Mouse (Mus musculus): ENCODE measurements at regions not wholly inside any gene's neighbourhood (a gene's known extent, or its start where the extent isn't known, plus 50 kb on each side); places are given as distances from the start of the nearest gene placed in this dataset.

DNA sequence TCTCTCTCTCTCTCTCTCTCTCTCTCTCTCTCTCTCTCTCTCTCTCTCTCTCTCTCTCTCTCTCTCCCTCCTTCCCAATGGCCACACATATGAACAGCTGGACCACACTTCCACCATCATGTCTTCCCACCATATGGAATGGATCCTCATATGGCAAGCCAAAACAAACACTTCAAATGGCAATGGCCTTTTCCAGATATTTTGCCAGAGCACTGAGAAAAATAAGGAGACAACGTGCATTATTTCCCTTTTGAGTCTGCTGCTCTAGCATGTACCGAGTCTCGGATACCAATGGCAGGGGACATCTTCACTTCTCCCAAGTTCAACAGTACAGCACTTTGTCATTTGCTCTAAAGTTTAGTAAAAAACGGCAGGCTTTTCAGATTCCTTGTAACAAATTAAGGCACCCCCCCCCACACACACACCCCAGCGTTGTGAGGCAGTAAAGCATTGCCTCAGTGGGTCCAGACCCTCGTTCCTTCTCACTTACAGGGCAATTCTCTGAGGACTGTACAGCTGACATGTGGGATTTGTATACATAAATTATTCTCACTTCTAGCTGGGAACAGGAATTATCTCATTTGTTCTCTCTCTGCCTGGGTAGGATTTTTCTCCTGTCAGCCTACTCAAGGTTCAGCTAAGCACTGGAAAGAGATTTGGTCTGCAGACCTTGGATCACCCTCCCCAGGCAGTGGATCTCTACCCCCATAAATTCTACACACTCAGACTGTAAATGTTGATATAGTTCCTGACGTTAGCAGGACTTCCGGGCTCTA lies 100.8 kb upstream of the Kctd3 start:
- Histone ChIP-seq H3K9ac (ENCODE audit: low read depth, low read length, severe bottlenecking) (no peak overlapping the region), H3K9me3 (ENCODE audit: control insufficient read depth, low read length) (no peaks in the 10 kb centered on the region), H3K4me2 (replicated peaks; ENCODE audit: low read depth, low read length, severe bottlenecking) (no peak overlapping the region), H3K27ac (replicated peaks; ENCODE audit: low read depth, low read length) (no peak overlapping the region), H3K36me3 (ENCODE audit: control insufficient read depth, insufficient read depth, low read length) (no peaks in the 10 kb centered on the region), H3K27me3 (ENCODE audit: control insufficient read depth, insufficient read depth, low read length) (no peaks in the 10 kb centered on the region), H3K4me3 (replicated peaks; ENCODE audit: low read length) (no peak overlapping the region), H3K4me1 (ENCODE audit: control insufficient read depth, insufficient read depth, low read length) (no peaks in the 10 kb centered on the region)
- ATAC-seq (ENCODE audit: low FRiP score, low read depth) (no peak), DNase-seq (ENCODE audit: low spot score) (no peak)
- 47% methylated on average over 8 of the region's 8 CpGs for WGBS
- no peak for TF ChIP-seq POLR2A (IDR thresholded peaks at IDR 0.05; ENCODE audit: borderline replicate concordance, extremely low read depth, insufficient read depth, insufficient read length)

DNA sequence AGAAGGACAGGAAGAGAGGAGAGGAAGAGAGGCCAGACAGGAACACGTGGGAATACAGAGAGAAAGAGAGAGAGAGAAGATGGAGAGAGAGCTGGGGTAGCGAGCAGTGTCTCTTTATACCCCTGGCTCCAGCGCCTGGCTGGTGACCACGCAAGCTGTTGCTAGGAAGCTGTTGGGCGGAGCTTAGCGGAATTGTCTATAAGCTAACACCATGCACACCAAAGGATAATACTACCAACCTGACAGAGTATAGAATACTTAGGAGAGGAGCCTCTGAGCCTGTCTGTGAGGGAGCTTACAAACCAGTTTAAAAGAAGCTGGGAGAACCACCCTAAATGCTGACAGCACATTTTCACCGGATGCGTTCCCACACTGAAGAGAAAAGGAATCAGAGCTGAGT lies 100.2 kb upstream of the Kctd3 start:
- Histone ChIP-seq H3K9me3 (ENCODE audit: control insufficient read depth, low read length) (no peaks in the 10 kb centered on the region), H3K4me3 (replicated peaks; ENCODE audit: low read length) (no peak overlapping the region), H3K4me1 (ENCODE audit: control insufficient read depth, insufficient read depth, low read length) (no peaks in the 10 kb centered on the region), H3K27ac (replicated peaks; ENCODE audit: low read depth, low read length) (no peak overlapping the region), H3K4me2 (replicated peaks; ENCODE audit: low read depth, low read length, severe bottlenecking) (no peak overlapping the region), H3K36me3 (ENCODE audit: control insufficient read depth, insufficient read depth, low read length) (no peaks in the 10 kb centered on the region), H3K27me3 (ENCODE audit: control insufficient read depth, insufficient read depth, low read length) (no peaks in the 10 kb centered on the region), H3K9ac (ENCODE audit: low read depth, low read length, severe bottlenecking) (no peak overlapping the region)
- ATAC-seq (ENCODE audit: low FRiP score, low read depth) (no peak), DNase-seq (ENCODE audit: low spot score) (no peak)
- 73% methylated on average over 8 of the region's 8 CpGs for WGBS
- no peak for TF ChIP-seq POLR2A (IDR thresholded peaks at IDR 0.05; ENCODE audit: borderline replicate concordance, extremely low read depth, insufficient read depth, insufficient read length)

DNA sequence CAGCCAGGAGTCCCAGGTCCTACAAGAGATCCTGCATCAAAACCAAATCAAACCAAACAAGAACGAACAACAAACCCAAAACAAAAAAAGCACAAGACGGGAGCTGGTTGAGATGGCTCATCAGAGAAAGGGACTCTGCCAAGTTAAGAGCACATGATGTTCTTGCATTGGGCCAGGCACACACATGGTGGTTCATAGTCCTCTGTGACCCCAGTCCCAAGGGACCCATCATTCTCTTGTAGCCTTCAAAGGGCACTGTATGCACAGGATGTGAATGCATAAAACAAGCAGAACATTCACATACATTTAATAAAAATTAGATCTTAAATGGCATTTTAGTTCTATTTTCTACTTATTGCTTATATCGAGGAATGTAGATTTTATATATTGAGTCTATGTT lies 99.5 kb upstream of the Kctd3 start:
- Histone ChIP-seq H3K4me3 (replicated peaks; ENCODE audit: low read length) (no peak overlapping the region), H3K4me2 (replicated peaks; ENCODE audit: low read depth, low read length, severe bottlenecking) (no peak overlapping the region), H3K27ac (replicated peaks; ENCODE audit: low read depth, low read length) (no peak overlapping the region), H3K27me3 (ENCODE audit: control insufficient read depth, insufficient read depth, low read length) (no peaks in the 10 kb centered on the region), H3K4me1 (ENCODE audit: control insufficient read depth, insufficient read depth, low read length) (no peaks in the 10 kb centered on the region), H3K36me3 (ENCODE audit: control insufficient read depth, insufficient read depth, low read length) (no peaks in the 10 kb centered on the region), H3K9ac (ENCODE audit: low read depth, low read length, severe bottlenecking) (no peak overlapping the region), H3K9me3 (ENCODE audit: control insufficient read depth, low read length) (no peaks in the 10 kb centered on the region)
- DNase-seq (ENCODE audit: low spot score) (no peak), ATAC-seq (ENCODE audit: low FRiP score, low read depth) (no peak)
- WGBS, result 94% methylated on average over 3 of the region's 3 CpGs
- no peak for TF ChIP-seq POLR2A (IDR thresholded peaks at IDR 0.05; ENCODE audit: borderline replicate concordance, extremely low read depth, insufficient read depth, insufficient read length)

DNA sequence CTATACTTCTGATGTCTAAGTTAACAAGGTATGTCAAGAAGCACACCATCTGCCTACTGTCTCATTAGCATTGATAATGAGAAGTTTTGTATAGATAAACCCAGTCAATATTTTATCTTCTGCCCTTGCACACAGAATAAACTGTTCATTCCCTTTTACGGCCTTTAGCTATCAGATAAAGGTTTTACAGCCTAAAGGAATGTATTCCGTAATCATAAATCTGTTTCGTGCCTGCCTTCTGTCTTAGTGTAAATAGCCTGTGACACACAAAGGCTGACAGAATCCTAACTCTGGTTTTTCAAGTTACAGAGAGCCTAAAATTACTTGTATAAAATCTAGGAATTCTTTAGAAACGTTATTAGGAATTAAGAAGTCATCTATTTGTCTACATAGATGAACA lies 97.6 kb upstream of the Kctd3 start:
- ATAC-seq (ENCODE audit: low FRiP score, low read depth) (no peak), DNase-seq (ENCODE audit: low spot score) (no peak)
- H3K4me2 ChIP-seq (replicated peaks; ENCODE audit: low read depth, low read length, severe bottlenecking), result no peak overlapping the region
- no peak overlapping the region for H3K4me3 ChIP-seq (replicated peaks; ENCODE audit: low read length)
- H3K4me1 ChIP-seq (ENCODE audit: control insufficient read depth, insufficient read depth, low read length), result no peaks in the 10 kb centered on the region
- no peaks in the 10 kb centered on the region for H3K27me3 ChIP-seq (ENCODE audit: control insufficient read depth, insufficient read depth, low read length)
- H3K36me3 ChIP-seq (ENCODE audit: control insufficient read depth, insufficient read depth, low read length), result no peaks in the 10 kb centered on the region
- H3K9ac ChIP-seq (ENCODE audit: low read depth, low read length, severe bottlenecking), result no peak overlapping the region
- no peak overlapping the region for H3K27ac ChIP-seq (replicated peaks; ENCODE audit: low read depth, low read length)
- no peaks in the 10 kb centered on the region for H3K9me3 ChIP-seq (ENCODE audit: control insufficient read depth, low read length)
- TF ChIP-seq POLR2A (IDR thresholded peaks at IDR 0.05; ENCODE audit: borderline replicate concordance, extremely low read depth, insufficient read depth, insufficient read length), result no peak
- WGBS, result 52% methylated on average over 4 of the region's 4 CpGs

DNA sequence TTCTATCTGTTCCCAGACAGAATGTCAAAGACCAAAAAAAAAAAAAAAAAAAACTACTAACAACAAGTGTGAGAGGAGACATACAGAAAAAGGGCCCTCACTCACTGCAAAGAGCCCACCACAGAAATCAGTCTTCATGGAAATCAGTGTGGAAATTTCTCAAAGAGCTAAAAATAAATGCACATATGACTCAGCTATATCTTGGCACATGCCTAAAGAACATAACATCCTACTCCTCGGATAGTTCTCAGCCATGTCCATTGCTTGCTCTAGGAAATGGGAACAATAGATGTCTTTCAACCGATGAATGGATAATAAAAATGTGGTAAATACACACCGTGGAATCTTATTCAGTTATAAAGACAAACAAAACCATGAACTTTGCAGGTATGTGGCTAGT lies 95.1 kb upstream of the Kctd3 start:
- Histone ChIP-seq H3K4me3 (replicated peaks; ENCODE audit: low read length) (no peak overlapping the region), H3K9me3 (ENCODE audit: control insufficient read depth, low read length) (no peaks in the 10 kb centered on the region), H3K27ac (replicated peaks; ENCODE audit: low read depth, low read length) (no peak overlapping the region), H3K9ac (ENCODE audit: low read depth, low read length, severe bottlenecking) (no peak overlapping the region), H3K4me1 (ENCODE audit: control insufficient read depth, insufficient read depth, low read length) (no peaks in the 10 kb centered on the region), H3K4me2 (replicated peaks; ENCODE audit: low read depth, low read length, severe bottlenecking) (no peak overlapping the region), H3K27me3 (ENCODE audit: control insufficient read depth, insufficient read depth, low read length) (no peaks in the 10 kb centered on the region), H3K36me3 (ENCODE audit: control insufficient read depth, insufficient read depth, low read length) (no peaks in the 10 kb centered on the region)
- DNase-seq (ENCODE audit: low spot score) (no peak), ATAC-seq (ENCODE audit: low FRiP score, low read depth) (no peak)
- TF ChIP-seq POLR2A (IDR thresholded peaks at IDR 0.05; ENCODE audit: borderline replicate concordance, extremely low read depth, insufficient read depth, insufficient read length), result no peak
- 78% methylated on average over 3 of the region's 3 CpGs for WGBS
